Mouse (Mus musculus): ENCODE data around the gene 4921536K21Rik. TPM values are rescaled to one million over a fixed set of nuclear protein-coding genes. Genes with fewer than 3 reads are reported as not detected.
A peak's percentile ranks its signal among the peaks of the same experiment; 100 is the strongest.
"Not testable (repeated sequence)": the region's sequence is repeated elsewhere in the genome, so short reads cannot be mapped to it uniquely, and the experiment has no call there.

Gene 4921536K21Rik
- polyA plus RNA-seq, 1 experiment from 2014 or later, result 0.53 TPM

GRCm38 (mm10) chr11:3922115-3922514 is 27.2 kb upstream of the 4921536K21Rik start:
- Histone ChIP-seq H3K4me1 (replicated peaks) (0 out of 2 replicates have a peak, but pooled peaks cover 3% of the 10 kb centered on the region), H3K9me3 (no peaks in the 10 kb centered on the region), H3K27me3 (no peaks in the 10 kb centered on the region), H3K4me3 (no peak overlapping the region), H3K36me3 (peaks cover 18% of the 10 kb centered on the region; the same call in 1 of the 2 replicates), H3K27ac (replicated peaks) (no peak overlapping the region), H3K9ac (no peak overlapping the region), H3K4me2 (no peak overlapping the region)
- ATAC-seq (ENCODE audit: low FRiP score, low read depth), result no peak
- 95% methylated on average over 9 of the region's 9 CpGs for WGBS

- Histone ChIP-seq H3K27ac (replicated peaks) (no peak overlapping the region), H3K4me1 (replicated peaks) (0 out of 2 replicates have a peak, but pooled peaks cover 3% of the 10 kb centered on the region), H3K27me3 (no peaks in the 10 kb centered on the region), H3K9me3 (no peaks in the 10 kb centered on the region), H3K9ac (no peak overlapping the region), H3K4me3 (no peak overlapping the region), H3K36me3 (peaks cover 13% of the 10 kb centered on the region; the same call in 1 of the 2 replicates), H3K4me2 (no peak overlapping the region)
- 22% methylated on average over 8 of the region's 8 CpGs for WGBS
- ATAC-seq (ENCODE audit: low FRiP score, low read depth), result no peak
Observed at GRCm38 (mm10) chr11:3921281-3921850, 26.5 kb upstream of the 4921536K21Rik start.

- no peak overlapping the region for H3K4me3 ChIP-seq
- 95% methylated on average over 7 of the region's 7 CpGs for WGBS
- H3K27me3 ChIP-seq, result no peaks in the 10 kb centered on the region
- no peak overlapping the region for H3K27ac ChIP-seq (replicated peaks)
- 0 out of 2 replicates have a peak, but pooled peaks cover 3% of the 10 kb centered on the region for H3K4me1 ChIP-seq (replicated peaks)
- no peak overlapping the region for H3K4me2 ChIP-seq
- peaks cover 13% of the 10 kb centered on the region; the same call in 1 of the 2 replicates for H3K36me3 ChIP-seq
- no peaks in the 10 kb centered on the region for H3K9me3 ChIP-seq
- ATAC-seq (ENCODE audit: low FRiP score, low read depth), result no peak
- H3K9ac ChIP-seq, result no peak overlapping the region
Observed at GRCm38 (mm10) chr11:3920476-3920875, 25.6 kb upstream of the 4921536K21Rik start.

- Histone ChIP-seq H3K4me3 (no peak overlapping the region), H3K9me3 (no peaks in the 10 kb centered on the region), H3K27me3 (no peaks in the 10 kb centered on the region), H3K4me1 (replicated peaks) (peaks cover 11% of the 10 kb centered on the region; the same call in 1 of the 2 replicates), H3K9ac (no peak overlapping the region), H3K27ac (replicated peaks) (no peak overlapping the region), H3K36me3 (peaks cover 6% of the 10 kb centered on the region; the same call in 1 of the 2 replicates), H3K4me2 (no peak overlapping the region)
- 65% methylated on average over 1 of the region's 1 CpGs for WGBS
- ATAC-seq (ENCODE audit: low FRiP score, low read depth), result no peak
Observed at GRCm38 (mm10) chr11:3918738-3919137, 23.8 kb upstream of the 4921536K21Rik start.

GRCm38 (mm10) chr11:3914109-3914840 is 19.4 kb upstream of the 4921536K21Rik start, which contains the start of gene Slc35e4:
TSS of gene Slc35e4 (minus strand) at chr11:3914664.
- H3K36me3 ChIP-seq, result no peaks in the 10 kb centered on the region
- H3K27ac ChIP-seq (replicated peaks), result peak within 1 kb of the TSS; percentile 72
- under 1% methylated on average over 28 of the region's 28 CpGs for WGBS
- H3K4me2 ChIP-seq, result peak within 1 kb of the TSS; percentile 74
- peak within 1 kb of the TSS; percentile 53 for H3K9ac ChIP-seq
- peak; percentile 77 for ATAC-seq (ENCODE audit: low FRiP score, low read depth)
- peaks cover 47% of the 10 kb centered on the region for H3K4me1 ChIP-seq (replicated peaks)
- H3K27me3 ChIP-seq, result no peaks in the 10 kb centered on the region
- no peaks in the 10 kb centered on the region for H3K9me3 ChIP-seq
- peak within 1 kb of the TSS; percentile 54 for H3K4me3 ChIP-seq

GRCm38 (mm10) chr11:3913316-3914108 is 18.6 kb upstream of the 4921536K21Rik start:
- under 1% methylated on average over 65 of the region's 65 CpGs for WGBS

GRCm38 (mm10) chr11:3912875-3913271 is 18.0 kb upstream of the 4921536K21Rik start:
- H3K4me1 ChIP-seq (replicated peaks), result peaks cover 53% of the 10 kb centered on the region

More at GRCm38 (mm10) chr11:3913316-3914108, 18.6 kb upstream of the 4921536K21Rik start:
- Histone ChIP-seq H3K9ac (peak overlapping the region; percentile 53), H3K4me3 (peak overlapping the region; percentile 54), H3K27ac (replicated peaks) (peak overlapping the region; percentile 72), H3K4me1 (replicated peaks) (peaks cover 53% of the 10 kb centered on the region), H3K9me3 (no peaks in the 10 kb centered on the region), H3K4me2 (peak overlapping the region; percentile 74), H3K27me3 (no peaks in the 10 kb centered on the region), H3K36me3 (no peaks in the 10 kb centered on the region)
- peak; percentile 92 for ATAC-seq (ENCODE audit: low FRiP score, low read depth)

GRCm38 (mm10) chr11:3912100-3912874 is 17.4 kb upstream of the 4921536K21Rik start:
- Histone ChIP-seq H3K4me3 (peak overlapping the region; percentile 54), H3K27me3 (no peaks in the 10 kb centered on the region), H3K9ac (peak overlapping the region; percentile 53), H3K9me3 (no peaks in the 10 kb centered on the region), H3K36me3 (peaks cover 2% of the 10 kb centered on the region), H3K4me2 (peak overlapping the region; percentile 74), H3K4me1 (replicated peaks) (peaks cover 53% of the 10 kb centered on the region), H3K27ac (replicated peaks) (peak overlapping the region; percentile 72)
- WGBS, result 11% methylated on average over 19 of the region's 19 CpGs
- ATAC-seq (ENCODE audit: low FRiP score, low read depth), result peak; percentile 19

More at GRCm38 (mm10) chr11:3912875-3913271, 18.0 kb upstream of the 4921536K21Rik start:
- Histone ChIP-seq H3K9ac (peak overlapping the region; percentile 53), H3K4me2 (peak overlapping the region; percentile 74), H3K9me3 (no peaks in the 10 kb centered on the region), H3K27ac (replicated peaks) (peak overlapping the region; percentile 72), H3K27me3 (no peaks in the 10 kb centered on the region), H3K36me3 (no peaks in the 10 kb centered on the region), H3K4me3 (peak overlapping the region; percentile 54)
- peak; percentile 5; the same call in 1 of the 2 replicates for ATAC-seq (ENCODE audit: low FRiP score, low read depth)
- WGBS, result 2% methylated on average over 16 of the region's 16 CpGs

GRCm38 (mm10) chr11:3911440-3911839 is 16.5 kb upstream of the 4921536K21Rik start:
- not testable (repeated sequence) for H3K27me3 ChIP-seq; H3K36me3 ChIP-seq; ATAC-seq (ENCODE audit: low FRiP score, low read depth); H3K27ac ChIP-seq (replicated peaks); H3K9me3 ChIP-seq
- peak overlapping the region; percentile 74 for H3K4me2 ChIP-seq
- H3K4me3 ChIP-seq, result peak overlapping the region; percentile 54
- 83% methylated on average over 6 of the region's 6 CpGs for WGBS
- peaks cover 53% of the 10 kb centered on the region for H3K4me1 ChIP-seq (replicated peaks)
- peak overlapping the region; percentile 20; the same call in 1 of the 2 replicates for H3K9ac ChIP-seq

- peak overlapping the region; percentile 20; the same call in 1 of the 2 replicates for H3K9ac ChIP-seq
- WGBS, result 58% methylated on average over 5 of the region's 5 CpGs
- ATAC-seq (ENCODE audit: low FRiP score, low read depth), result no peak
- peaks cover 9% of the 10 kb centered on the region for H3K36me3 ChIP-seq
- no peak overlapping the region for H3K27ac ChIP-seq (replicated peaks)
- peak overlapping the region; percentile 74 for H3K4me2 ChIP-seq
- H3K4me1 ChIP-seq (replicated peaks), result peaks cover 53% of the 10 kb centered on the region
- no peaks in the 10 kb centered on the region for H3K9me3 ChIP-seq
- H3K27me3 ChIP-seq, result no peaks in the 10 kb centered on the region
- H3K4me3 ChIP-seq, result peak overlapping the region; percentile 54
Observed at GRCm38 (mm10) chr11:3910513-3911310, 15.8 kb upstream of the 4921536K21Rik start.

Measured in hindbrain, embryonic 15.5 days (tissue).